Comparison of ENCODE assay signal across 8 mouse cellular contexts in genomic region chr7:99079522-99079921, GRCm38 (mm10).
DNase-seq lines count a peak whose midpoint lies in the region; ATAC-seq lines count a peak whose summit lies in the region.
"Had no signal": no experiment of that assay in that cellular context is flagged by ENCODE, and none has a peak within 500 bp of the region (broad histone marks: within the 10 kb centered on the region; RNA-seq: fewer than 3 reads in every experiment).

No protein-coding gene starts in this region.

- no peak for ATAC-seq in limb, embryonic 11.5 days (ENCODE audit: insufficient number of reproducible peaks, low FRiP score, low TSS enrichment, low read depth)

- intact Hi-C loops in heart, postnatal 14 days (cut with DNase I) = loop anchor here (5.0 kb wide), 1 partner anchor 337 kb away; no protein-coding TSS in a partner anchor

- no peaks in the 10 kb centered on the region for H3K9me3 ChIP-seq in limb, embryonic 11.5 days (ENCODE audit: control insufficient read depth, low read length)
- H3K9me3 ChIP-seq: midbrain, embryonic 12.5 days had no signal

- no peaks in the 10 kb centered on the region for H3K27me3 ChIP-seq in limb, embryonic 11.5 days (ENCODE audit: control insufficient read depth, insufficient read depth, low read length)
- H3K27me3 ChIP-seq: midbrain, embryonic 12.5 days had no signal

- no peak overlapping the region for H3K4me2 ChIP-seq in limb, embryonic 11.5 days (ENCODE audit: low read depth, severe bottlenecking)
- H3K4me2 ChIP-seq: midbrain, embryonic 12.5 days had no signal

- WGBS in limb, embryonic 11.5 days = 36% methylated on average over 4 of the region's 4 CpGs

- no peaks in the 10 kb centered on the region for H3K4me1 ChIP-seq in limb, embryonic 11.5 days (ENCODE audit: control insufficient read depth, insufficient read depth, low read length)
- H3K4me1 ChIP-seq: midbrain, embryonic 12.5 days had no signal

- H3K27ac ChIP-seq in limb, embryonic 11.5 days (replicated peaks; ENCODE audit: low read depth, low read length) = no peak overlapping the region
- H3K27ac ChIP-seq: midbrain, embryonic 12.5 days had no signal

- H3K36me3 ChIP-seq in limb, embryonic 11.5 days (ENCODE audit: control insufficient read depth, insufficient read depth, low read length) = no peaks in the 10 kb centered on the region
- H3K36me3 ChIP-seq: midbrain, embryonic 12.5 days had no signal

- no peak overlapping the region for H3K9ac ChIP-seq in limb, embryonic 11.5 days (ENCODE audit: low read length)
- H3K9ac ChIP-seq: midbrain, embryonic 12.5 days had no signal

- peak; percentile 55 for DNase-seq in kidney, adult 9 months
- DNase-seq in kidney, adult 11 months = no peak
- peak; percentile 67 for DNase-seq in MN1 (ENCODE audit: low spot score)
- peak; percentile 50 for DNase-seq in c-Kit-positive CD71-negative TER-119-negative erythroid progenitor cells, embryonic 14.5 days (ENCODE audit: low read depth)
- peak; percentile 56 to 76 for DNase-seq in heart, postnatal 14 days
- DNase-seq in limb, embryonic 11.5 days (ENCODE audit: low spot score) = peak; percentile 84
- peak; percentile 23 for DNase-seq in right cerebral cortex, postnatal 25 days

- no peak overlapping the region for H3K4me3 ChIP-seq in limb, embryonic 11.5 days (ENCODE audit: low read depth, low read length)
- H3K4me3 ChIP-seq: midbrain, embryonic 12.5 days had no signal
